Mouse (Mus musculus): ENCODE data around the gene Kcnj15. TPM values are rescaled to one million over a fixed set of nuclear protein-coding genes. Genes with fewer than 3 reads are reported as not detected.

Kcnj15 gene
- polyA plus RNA-seq, 2 experiments = 3.3 to 4.0 TPM

GRCm38 (mm10) chr16:95280338-95280737 lies 23.0 kb downstream of the Kcnj15 start:
- DNase-seq (ENCODE audit: low spot score) = no peak
- 96% methylated on average over 3 of the region's 3 CpGs for WGBS
- Histone ChIP-seq H3K36me3 (ENCODE audit: control insufficient read depth, insufficient read depth, low read length) (no peaks in the 10 kb centered on the region), H3K4me1 (ENCODE audit: control insufficient read depth, insufficient read depth, low read length) (0 out of 2 replicates have a peak, but pooled peaks cover 5% of the 10 kb centered on the region), H3K4me3 (replicated peaks; ENCODE audit: low read length) (no peak overlapping the region), H3K9me3 (ENCODE audit: control insufficient read depth, low read length) (no peaks in the 10 kb centered on the region), H3K4me2 (replicated peaks; ENCODE audit: low read depth, low read length, severe bottlenecking) (no peak overlapping the region), H3K9ac (ENCODE audit: low read depth, low read length, severe bottlenecking) (no peak overlapping the region), H3K27me3 (ENCODE audit: control insufficient read depth, insufficient read depth, low read length) (no peaks in the 10 kb centered on the region), H3K27ac (replicated peaks; ENCODE audit: low read depth, low read length) (no peak overlapping the region)
- no peak for TF ChIP-seq POLR2A (IDR thresholded peaks at IDR 0.05; ENCODE audit: borderline replicate concordance, extremely low read depth, insufficient read depth, insufficient read length)
- ATAC-seq (ENCODE audit: low FRiP score, low read depth) = no peak

- Histone ChIP-seq H3K36me3 (ENCODE audit: control insufficient read depth, insufficient read depth, low read length) (no peaks in the 10 kb centered on the region), H3K27me3 (ENCODE audit: control insufficient read depth, insufficient read depth, low read length) (no peaks in the 10 kb centered on the region), H3K4me3 (replicated peaks; ENCODE audit: low read length) (no peak overlapping the region), H3K27ac (replicated peaks; ENCODE audit: low read depth, low read length) (no peak overlapping the region), H3K9ac (ENCODE audit: low read depth, low read length, severe bottlenecking) (no peak overlapping the region), H3K9me3 (ENCODE audit: control insufficient read depth, low read length) (no peaks in the 10 kb centered on the region), H3K4me2 (replicated peaks; ENCODE audit: low read depth, low read length, severe bottlenecking) (no peak overlapping the region), H3K4me1 (ENCODE audit: control insufficient read depth, insufficient read depth, low read length) (0 out of 2 replicates have a peak, but pooled peaks cover 5% of the 10 kb centered on the region)
- ATAC-seq (ENCODE audit: low FRiP score, low read depth) (no peak), DNase-seq (ENCODE audit: low spot score) (no peak)
- no peak for TF ChIP-seq POLR2A (IDR thresholded peaks at IDR 0.05; ENCODE audit: borderline replicate concordance, extremely low read depth, insufficient read depth, insufficient read length)
- 76% methylated on average over 10 of the region's 10 CpGs for WGBS
These were observed 26.0 kb downstream of the Kcnj15 start for GRCm38 (mm10) chr16:95283369-95283768.

GRCm38 (mm10) chr16:95284085-95284727 lies 26.8 kb downstream of the Kcnj15 start:
- no peak for TF ChIP-seq POLR2A (IDR thresholded peaks at IDR 0.05; ENCODE audit: borderline replicate concordance, extremely low read depth, insufficient read depth, insufficient read length)
- H3K27me3 ChIP-seq (ENCODE audit: control insufficient read depth, insufficient read depth, low read length) = no peaks in the 10 kb centered on the region
- H3K9ac ChIP-seq (ENCODE audit: low read depth, low read length, severe bottlenecking) = no peak overlapping the region
- H3K4me2 ChIP-seq (replicated peaks; ENCODE audit: low read depth, low read length, severe bottlenecking) = no peak overlapping the region
- H3K36me3 ChIP-seq (ENCODE audit: control insufficient read depth, insufficient read depth, low read length) = no peaks in the 10 kb centered on the region
- no peaks in the 10 kb centered on the region for H3K9me3 ChIP-seq (ENCODE audit: control insufficient read depth, low read length)
- DNase-seq (ENCODE audit: low spot score) (no peak), ATAC-seq (ENCODE audit: low FRiP score, low read depth) (no peak)
- no peak overlapping the region for H3K4me3 ChIP-seq (replicated peaks; ENCODE audit: low read length)
- H3K4me1 ChIP-seq (ENCODE audit: control insufficient read depth, insufficient read depth, low read length) = 0 out of 2 replicates have a peak, but pooled peaks cover under 1% of the 10 kb centered on the region
- H3K27ac ChIP-seq (replicated peaks; ENCODE audit: low read depth, low read length) = no peak overlapping the region
- WGBS = 76% methylated on average over 12 of the region's 12 CpGs

GRCm38 (mm10) chr16:95285043-95285442 lies 27.7 kb downstream of the Kcnj15 start:
- no peak overlapping the region for H3K27ac ChIP-seq (replicated peaks; ENCODE audit: low read depth, low read length)
- no peak for ATAC-seq (ENCODE audit: low FRiP score, low read depth)

GRCm38 (mm10) chr16:95285767-95286166 lies 28.4 kb downstream of the Kcnj15 start:
- Histone ChIP-seq H3K27me3 (ENCODE audit: control insufficient read depth, insufficient read depth, low read length) (no peaks in the 10 kb centered on the region), H3K4me3 (replicated peaks; ENCODE audit: low read length) (no peak overlapping the region), H3K36me3 (ENCODE audit: control insufficient read depth, insufficient read depth, low read length) (no peaks in the 10 kb centered on the region), H3K9me3 (ENCODE audit: control insufficient read depth, low read length) (no peaks in the 10 kb centered on the region), H3K4me1 (ENCODE audit: control insufficient read depth, insufficient read depth, low read length) (no peaks in the 10 kb centered on the region), H3K27ac (replicated peaks; ENCODE audit: low read depth, low read length) (no peak overlapping the region), H3K9ac (ENCODE audit: low read depth, low read length, severe bottlenecking) (no peak overlapping the region), H3K4me2 (replicated peaks; ENCODE audit: low read depth, low read length, severe bottlenecking) (no peak overlapping the region)
- TF ChIP-seq POLR2A (IDR thresholded peaks at IDR 0.05; ENCODE audit: borderline replicate concordance, extremely low read depth, insufficient read depth, insufficient read length) = no peak
- WGBS = 87% methylated on average over 4 of the region's 4 CpGs
- no peak for ATAC-seq (ENCODE audit: low FRiP score, low read depth)
- no peak for DNase-seq (ENCODE audit: low spot score)

More at GRCm38 (mm10) chr16:95285043-95285442, 27.7 kb downstream of the Kcnj15 start:
- Histone ChIP-seq H3K4me3 (replicated peaks; ENCODE audit: low read length) (no peak overlapping the region), H3K36me3 (ENCODE audit: control insufficient read depth, insufficient read depth, low read length) (no peaks in the 10 kb centered on the region), H3K4me1 (ENCODE audit: control insufficient read depth, insufficient read depth, low read length) (no peaks in the 10 kb centered on the region), H3K9me3 (ENCODE audit: control insufficient read depth, low read length) (no peaks in the 10 kb centered on the region), H3K4me2 (replicated peaks; ENCODE audit: low read depth, low read length, severe bottlenecking) (no peak overlapping the region), H3K27me3 (ENCODE audit: control insufficient read depth, insufficient read depth, low read length) (no peaks in the 10 kb centered on the region), H3K9ac (ENCODE audit: low read depth, low read length, severe bottlenecking) (no peak overlapping the region)
- no peak for TF ChIP-seq POLR2A (IDR thresholded peaks at IDR 0.05; ENCODE audit: borderline replicate concordance, extremely low read depth, insufficient read depth, insufficient read length)
- DNase-seq (ENCODE audit: low spot score) = no peak
- 75% methylated on average over 4 of the region's 4 CpGs for WGBS

All from limb, embryonic 14.5 days (tissue).